Mouse (Mus musculus) thymus, adult 2 months (tissue): ENCODE measurements at regions not wholly inside any gene's neighbourhood (a gene's known extent, or its start where the extent isn't known, plus 50 kb on each side); places are given as distances from the start of the nearest gene placed in this dataset.

Source experiments
- DNase-seq: peaks from one replicate; pipeline ENCODE4 v3.0.0; 2021
- H3K27ac ChIP-seq: fragments of 200-500 bp; 2 replicates; pipeline ENCODE4 v1.5.1; 2012; ENCODE audit warnings: low read length, control low read depth; ENCODE audit not compliant: control insufficient read depth, insufficient read depth
- H3K27me3 ChIP-seq: fragments of 200-500 bp; 2 replicates; pipeline ENCODE4 v1.6.1; 2012; ENCODE audit warnings: mild to moderate bottlenecking, low read length, moderate library complexity, mixed read lengths; ENCODE audit not compliant: control insufficient read depth, insufficient read depth
- H3K36me3 ChIP-seq: fragments of 200-500 bp; 2 replicates; pipeline ENCODE4 v1.6.1; 2012; ENCODE audit warnings: mild to moderate bottlenecking, low read length, moderate library complexity; ENCODE audit not compliant: control insufficient read depth, insufficient read depth
- H3K4me1 ChIP-seq: fragments of 200-500 bp; replicated peaks from 2 replicates; pipeline ENCODE4 v1.6.1; 2012; ENCODE audit warnings: low read length; ENCODE audit not compliant: control insufficient read depth, insufficient read depth
- H3K4me3 ChIP-seq: fragments of 200-500 bp; 2 replicates; pipeline ENCODE4 v1.5.1; 2012; ENCODE audit warnings: mild to moderate bottlenecking, low read length, control low read depth, moderate library complexity; ENCODE audit not compliant: control insufficient read depth, insufficient read depth
- CTCF ChIP-seq: fragments of 200-500 bp; IDR thresholded peaks from 2 replicates; pipeline ENCODE4 v1.5.1; 2012; ENCODE audit warnings: mild to moderate bottlenecking, control low read depth, low read length, moderate library complexity, borderline replicate concordance; ENCODE audit not compliant: control insufficient read depth, poor library complexity, insufficient read depth; ENCODE audit errors: extremely low read depth
- POLR2A ChIP-seq: fragments of 200-500 bp; IDR thresholded peaks from 2 replicates; pipeline ENCODE4 v1.6.1; 2012; ENCODE audit warnings: mild to moderate bottlenecking, low read length, control low read depth, moderate library complexity; ENCODE audit not compliant: control insufficient read depth, poor library complexity, insufficient read depth; ENCODE audit errors: extremely low read depth
- WGBS: fragments of 180-500 bp; shearing (Covaris S2); methylation state at CpG from one replicate; pipeline ENCODE4 v1.1.7; 2018; 5-methylcytosine and 5-hydroxymethylcytosine counted together

GRCm38 (mm10) chr8:126833471-126834453 is 111.9 kb downstream of the Tomm20 start:
- no peaks in the 10 kb centered on the region for H3K36me3 ChIP-seq
- peak; percentile 16 for DNase-seq
- H3K27me3 ChIP-seq, result no peaks in the 10 kb centered on the region
- 32% methylated on average over 19 of the region's 19 CpGs for WGBS
- no peak for TF ChIP-seq POLR2A
- TF ChIP-seq CTCF, result no peak
- H3K4me3 ChIP-seq, result no peak overlapping the region
- H3K27ac ChIP-seq, result peak overlapping the region; percentile 85
- H3K4me1 ChIP-seq, result peaks cover 61% of the 10 kb centered on the region

- Histone ChIP-seq H3K36me3 (no peaks in the 10 kb centered on the region), H3K4me1 (peaks cover 60% of the 10 kb centered on the region), H3K4me3 (no peak overlapping the region), H3K27ac (peak overlapping the region; percentile 85), H3K27me3 (no peaks in the 10 kb centered on the region)
- 8% methylated on average over 5 of the region's 5 CpGs for WGBS
- TF ChIP-seq CTCF, result no peak
- TF ChIP-seq POLR2A, result no peak
- DNase-seq, result peak; percentile 12
Observed at GRCm38 (mm10) chr8:126833006-126833405, 112.6 kb downstream of the Tomm20 start.

GRCm38 (mm10) chr8:126832163-126832978 is 113.3 kb downstream of the Tomm20 start:
- Histone ChIP-seq H3K36me3 (no peaks in the 10 kb centered on the region), H3K27ac (peak overlapping the region; percentile 85), H3K4me3 (no peak overlapping the region), H3K27me3 (no peaks in the 10 kb centered on the region), H3K4me1 (peaks cover 67% of the 10 kb centered on the region)
- TF ChIP-seq CTCF (no peak), POLR2A (no peak)
- peak; percentile 69 for DNase-seq
- WGBS, result 24% methylated on average over 12 of the region's 12 CpGs

GRCm38 (mm10) chr8:126831312-126832162 is 114.1 kb downstream of the Tomm20 start:
- Histone ChIP-seq H3K27ac (peak overlapping the region; percentile 85), H3K4me1 (peaks cover 75% of the 10 kb centered on the region), H3K27me3 (no peaks in the 10 kb centered on the region), H3K36me3 (no peaks in the 10 kb centered on the region), H3K4me3 (no peak overlapping the region)
- DNase-seq, result no peak
- WGBS, result 69% methylated on average over 16 of the region's 16 CpGs
- TF ChIP-seq POLR2A (no peak), CTCF (no peak)

GRCm38 (mm10) chr8:126830242-126830530 is 115.5 kb downstream of the Tomm20 start:
- Histone ChIP-seq H3K4me1 (peaks cover 72% of the 10 kb centered on the region), H3K4me3 (no peak overlapping the region), H3K36me3 (no peaks in the 10 kb centered on the region), H3K27me3 (no peaks in the 10 kb centered on the region), H3K27ac (no peak overlapping the region)
- DNase-seq, result no peak
- no peak for TF ChIP-seq CTCF
- WGBS, result 81% methylated on average over 5 of the region's 5 CpGs

GRCm38 (mm10) chr8:126829376-126830241 is 116.0 kb downstream of the Tomm20 start:
- no peaks in the 10 kb centered on the region for H3K36me3 ChIP-seq
- no peaks in the 10 kb centered on the region for H3K27me3 ChIP-seq
- TF ChIP-seq CTCF (no peak), POLR2A (no peak)
- WGBS, result 55% methylated on average over 17 of the region's 17 CpGs
- H3K4me3 ChIP-seq, result no peak overlapping the region
- DNase-seq, result no peak
- no peak overlapping the region for H3K27ac ChIP-seq
- H3K4me1 ChIP-seq, result peaks cover 74% of the 10 kb centered on the region
